Mouse (Mus musculus) MN1 (cell line): ENCODE data around the gene Slc35f6.

Experiments
- DNase-seq: peaks from one replicate; pipeline ENCODE4 v3.0.0-alpha.2; 2016; ENCODE audit warnings: low spot score

The Slc35f6 gene

DNA sequence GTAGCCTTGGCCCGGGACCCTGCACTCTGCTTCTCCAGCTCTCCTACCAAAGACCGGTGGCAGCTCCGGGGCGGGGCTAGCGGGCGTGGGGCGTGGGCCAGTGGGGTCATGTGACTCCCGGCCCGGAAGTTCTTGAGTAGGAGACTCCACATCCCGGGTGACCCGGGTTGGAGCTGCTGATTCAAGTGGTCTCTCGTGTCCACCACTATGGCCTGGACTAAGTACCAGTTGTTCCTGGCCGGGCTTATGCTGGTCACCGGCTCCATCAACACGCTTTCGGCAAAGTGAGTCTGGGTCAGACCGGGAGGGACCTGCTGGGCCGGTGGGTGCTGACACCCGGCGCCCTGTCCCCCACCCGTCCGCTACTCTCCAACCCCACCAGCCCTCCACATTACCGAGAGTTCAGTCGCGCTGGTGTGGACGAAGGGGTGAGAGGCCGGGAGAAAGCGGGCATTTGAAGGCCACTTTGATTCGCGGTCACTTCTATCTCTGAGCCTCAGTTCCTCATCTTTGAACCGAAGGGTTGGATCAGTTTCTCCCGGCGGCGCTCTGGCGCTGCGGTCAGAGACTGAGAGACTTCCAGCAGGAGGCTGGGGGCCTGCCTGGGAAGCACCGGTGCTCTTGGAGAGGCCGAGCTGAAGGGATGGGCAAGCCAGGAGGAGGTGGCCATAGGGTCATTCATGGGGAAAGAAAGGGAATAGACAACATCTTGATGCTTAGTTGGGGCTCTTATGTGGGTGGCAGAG, at the start of gene Slc35f6:
TSS of gene Slc35f6 (plus strand) at position 119 of the 746 bp plus-strand sequence.
- DNase-seq: peak; percentile 84

DNA sequence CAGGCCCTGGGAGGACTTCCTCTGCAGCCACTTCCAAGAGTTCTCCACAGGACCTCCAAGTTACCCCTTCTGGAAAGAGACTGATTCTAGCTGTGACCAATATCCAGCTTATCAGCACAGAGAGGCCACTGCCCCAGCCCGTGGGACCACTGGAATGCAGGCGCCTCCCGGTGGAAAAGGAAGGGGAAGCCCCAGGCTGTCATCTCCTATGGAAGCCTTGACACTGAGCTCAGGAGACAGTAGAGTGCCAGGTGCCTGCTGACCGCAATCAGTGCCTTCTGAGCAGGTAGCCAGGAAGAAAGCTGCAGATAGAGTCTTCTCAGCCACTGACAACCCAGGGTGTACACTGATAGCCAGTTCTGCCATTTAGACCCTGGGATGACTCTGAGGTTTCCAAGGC, 46.3 kb upstream of the Slc35f6 start:
- peak; percentile 26 for DNase-seq

- no peak for DNase-seq
These were observed 44.5 kb upstream of the Slc35f6 start for GRCm38 (mm10) chr5:30603255-30603654.

GRCm38 (mm10) chr5:30603926-30604325, 43.8 kb upstream of the Slc35f6 start:
- DNase-seq: no peak

GRCm38 (mm10) chr5:30604769-30605188, 43.0 kb upstream of the Slc35f6 start:
- no peak for DNase-seq

DNA sequence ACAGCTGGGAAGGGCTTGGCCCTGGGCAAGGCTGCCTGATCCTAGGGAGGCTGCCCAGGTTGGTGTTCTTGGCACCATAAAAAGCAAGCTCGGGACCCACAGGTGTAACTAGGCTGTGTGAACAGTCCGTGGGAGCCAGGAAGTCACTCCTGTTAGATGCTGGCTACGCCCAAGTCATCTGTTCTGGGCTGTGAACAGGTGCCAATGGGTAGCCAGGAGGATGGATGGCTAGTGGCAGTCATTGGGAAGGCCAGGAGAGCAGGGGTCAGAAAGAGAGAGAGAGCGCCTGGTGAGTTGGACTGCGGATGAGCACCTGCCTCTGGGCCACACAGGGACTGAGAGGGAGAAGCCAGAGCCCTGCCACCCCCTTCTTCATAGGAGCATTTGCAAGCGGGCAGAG, 42.1 kb upstream of the Slc35f6 start:
- DNase-seq: no peak

DNA sequence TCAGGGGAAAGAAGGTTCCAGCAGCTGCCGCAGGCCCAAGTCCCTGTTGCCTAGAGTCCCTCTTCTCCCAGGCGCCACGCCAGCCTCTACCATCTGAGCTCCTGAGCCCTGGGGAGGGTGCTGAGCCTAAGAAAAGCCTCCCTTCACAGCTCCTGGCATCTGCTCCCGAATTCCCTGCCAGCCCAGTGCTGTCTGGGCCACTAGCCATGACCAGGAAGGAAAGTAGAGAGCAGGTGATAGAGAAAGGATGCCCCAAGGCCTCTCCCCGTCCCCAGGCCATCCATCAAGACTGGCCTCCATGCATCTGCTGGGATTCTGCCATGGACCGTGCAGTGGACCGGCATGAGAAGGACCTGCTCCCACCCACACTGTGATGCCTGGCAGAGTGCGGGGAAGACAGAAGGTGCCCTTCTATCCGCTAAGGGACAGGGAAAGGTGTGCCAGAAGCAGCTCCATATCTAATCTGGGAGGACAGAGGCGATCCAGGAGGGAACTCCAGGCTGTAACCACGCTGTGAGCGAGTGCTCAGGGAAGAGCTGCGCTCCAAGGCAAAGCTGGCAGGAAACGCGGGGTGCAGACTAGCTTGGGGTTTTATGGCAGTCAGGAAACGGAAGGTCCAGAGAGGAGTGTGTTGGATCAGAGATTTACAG, 41.2 kb upstream of the Slc35f6 start:
- DNase-seq: no peak

- no peak for DNase-seq
These were observed 38.6 kb upstream of the Slc35f6 start for GRCm38 (mm10) chr5:30609094-30609493.

DNA sequence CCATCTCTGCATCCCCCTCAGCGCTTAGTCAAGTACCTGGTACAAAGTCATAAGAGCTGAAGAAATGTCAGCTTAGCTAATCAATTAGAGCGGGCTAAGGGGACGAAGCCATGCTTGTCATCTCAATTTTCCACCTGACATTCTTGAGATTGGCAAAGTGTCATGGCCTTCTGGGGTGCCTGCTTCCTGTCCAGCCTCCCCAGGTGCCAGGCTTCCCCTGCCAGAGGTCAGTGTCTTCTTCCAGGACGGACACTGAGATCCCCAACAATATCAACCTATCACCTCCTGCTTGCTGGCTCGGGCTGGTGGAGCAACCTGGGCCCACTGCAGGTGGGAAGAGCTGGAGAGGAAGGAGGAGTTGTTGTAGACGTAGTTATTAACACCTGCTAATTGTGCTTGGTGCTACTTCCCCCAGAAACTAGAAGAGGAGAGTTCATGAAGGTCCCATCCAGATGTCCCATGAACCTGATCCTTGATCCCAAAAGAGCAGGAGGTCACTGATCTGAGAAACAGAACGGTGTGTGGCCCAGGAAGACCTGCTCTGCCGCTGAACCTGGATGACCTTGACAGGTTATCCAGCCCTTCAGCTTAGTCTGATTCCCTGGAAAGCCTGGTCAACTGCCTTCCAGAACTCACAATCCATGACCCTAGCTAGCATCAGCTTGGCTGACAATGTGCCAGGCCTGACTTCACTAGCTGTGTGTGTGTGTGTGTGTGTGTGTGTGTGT, 37.7 kb upstream of the Slc35f6 start:
- DNase-seq: no peak

- DNase-seq: no peak
These were observed 36.6 kb upstream of the Slc35f6 start for GRCm38 (mm10) chr5:30611091-30611490.

- DNase-seq: no peak
These were observed 36.0 kb upstream of the Slc35f6 start for GRCm38 (mm10) chr5:30611689-30612088.

DNA sequence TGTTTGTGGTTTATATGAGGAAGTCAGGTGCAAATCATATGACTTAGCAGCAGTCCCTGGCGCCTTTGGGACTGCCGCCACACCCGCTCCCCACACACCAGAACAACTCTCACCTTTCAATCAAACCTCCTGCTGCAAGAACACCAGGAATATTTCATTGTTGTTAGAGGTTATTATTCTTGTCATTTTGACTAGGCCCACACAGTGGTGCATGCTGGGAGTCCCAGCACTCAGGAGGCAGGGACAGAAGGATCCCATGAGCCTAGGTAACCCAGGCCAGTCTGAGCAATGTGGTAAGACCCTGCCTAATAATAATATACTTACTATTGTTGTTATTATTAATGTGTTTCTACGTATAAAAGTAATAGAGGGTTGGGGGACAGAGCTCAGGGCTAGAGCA, 35.2 kb upstream of the Slc35f6 start:
- no peak for DNase-seq

GRCm38 (mm10) chr5:30613242-30613641, 34.5 kb upstream of the Slc35f6 start:
- DNase-seq: no peak

- DNase-seq: peak; percentile 25
These were observed 33.5 kb upstream of the Slc35f6 start for GRCm38 (mm10) chr5:30614221-30614620.

DNA sequence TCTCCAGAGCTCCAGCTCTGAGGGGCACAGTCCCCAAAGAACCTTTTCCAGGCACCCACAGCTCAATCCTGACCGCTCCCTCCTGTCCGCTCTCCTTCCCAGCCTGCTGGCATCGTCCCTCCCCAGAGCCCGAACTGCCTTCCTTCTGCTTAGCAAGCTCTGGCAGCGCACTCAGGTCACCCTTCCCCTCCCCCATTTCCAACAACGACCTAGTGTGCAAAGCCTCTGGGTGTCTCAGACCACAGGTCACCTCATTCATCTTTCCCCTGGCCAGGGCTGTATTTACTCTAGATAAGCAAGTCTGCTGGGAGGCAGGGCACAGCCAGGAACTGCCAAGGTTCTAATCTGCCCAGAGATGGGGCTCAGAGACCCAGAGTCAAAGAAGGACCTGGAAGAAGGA, 32.3 kb upstream of the Slc35f6 start:
- DNase-seq: no peak

- no peak for DNase-seq
These were observed 31.9 kb upstream of the Slc35f6 start for GRCm38 (mm10) chr5:30615819-30616218.

DNA sequence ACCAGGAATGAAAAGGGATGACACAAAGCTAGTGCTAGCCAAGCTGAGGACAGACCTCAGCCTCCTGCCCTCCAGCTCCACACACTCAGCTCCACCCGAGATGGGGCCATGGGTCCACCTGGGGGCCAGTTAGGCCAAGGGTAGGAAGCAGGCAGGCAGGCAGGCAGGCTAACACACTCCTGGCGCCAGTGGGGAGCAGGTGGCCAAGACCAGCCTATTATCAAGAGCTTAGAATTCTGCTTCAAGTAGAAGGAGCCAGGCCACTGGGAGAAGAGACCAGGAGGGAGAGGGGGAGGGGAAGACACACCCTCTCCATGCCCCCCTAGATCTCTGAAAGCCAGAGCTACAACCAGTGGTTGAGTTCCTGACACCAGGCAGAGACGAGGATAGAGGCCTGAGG, 31.1 kb upstream of the Slc35f6 start:
- no peak for DNase-seq

DNA sequence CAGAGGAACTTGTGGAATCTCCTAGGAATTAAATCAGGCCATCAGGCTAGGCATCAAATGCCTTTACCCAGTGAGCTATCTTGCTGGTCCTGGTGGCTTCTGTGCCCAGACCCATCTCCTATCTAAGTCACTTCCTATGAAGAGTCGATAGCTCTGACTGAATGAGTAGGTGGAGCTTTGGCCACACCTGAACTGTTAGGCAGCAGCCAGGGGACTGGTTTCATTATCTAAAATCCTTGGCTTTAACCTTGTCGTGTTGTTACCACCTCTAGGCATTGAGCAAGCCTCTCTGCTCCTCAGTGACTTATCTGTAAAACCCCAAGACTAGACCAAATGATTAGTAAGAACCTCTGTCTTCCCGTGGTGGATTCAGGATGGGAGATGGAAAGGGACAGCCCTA, 30.4 kb upstream of the Slc35f6 start:
- DNase-seq: no peak

GRCm38 (mm10) chr5:30617851-30618250, 29.9 kb upstream of the Slc35f6 start:
- no peak for DNase-seq

GRCm38 (mm10) chr5:30618376-30619003, 29.2 kb upstream of the Slc35f6 start:
- DNase-seq: no peak

- no peak for DNase-seq
These were observed 28.5 kb upstream of the Slc35f6 start for GRCm38 (mm10) chr5:30619211-30619610.

DNA sequence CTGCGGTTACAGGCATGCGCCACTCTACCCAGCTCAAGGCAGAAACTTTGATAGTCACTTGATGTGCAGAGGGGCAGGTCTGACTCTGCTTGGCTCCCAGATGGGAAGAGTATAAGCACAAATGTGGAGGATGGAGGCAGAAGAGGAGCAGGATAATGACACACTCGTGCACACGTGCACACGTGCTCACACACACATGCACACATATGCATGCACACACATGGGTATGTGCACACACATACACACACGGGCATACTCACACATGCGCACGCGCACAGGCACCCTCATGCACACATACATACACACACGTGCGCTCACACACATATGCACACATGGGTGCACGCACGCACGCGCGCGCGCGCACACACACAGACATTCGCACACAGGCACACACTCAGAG, 27.2 kb upstream of the Slc35f6 start:
- DNase-seq: no peak
